Mouse (Mus musculus): ENCODE results near the gene Parp1. TPM values are rescaled to one million over a fixed set of nuclear protein-coding genes. Genes with fewer than 3 reads are reported as not detected.

The Parp1 gene
- polyA plus RNA-seq, 1 experiment from 2014 or later: 128 TPM

DNA sequence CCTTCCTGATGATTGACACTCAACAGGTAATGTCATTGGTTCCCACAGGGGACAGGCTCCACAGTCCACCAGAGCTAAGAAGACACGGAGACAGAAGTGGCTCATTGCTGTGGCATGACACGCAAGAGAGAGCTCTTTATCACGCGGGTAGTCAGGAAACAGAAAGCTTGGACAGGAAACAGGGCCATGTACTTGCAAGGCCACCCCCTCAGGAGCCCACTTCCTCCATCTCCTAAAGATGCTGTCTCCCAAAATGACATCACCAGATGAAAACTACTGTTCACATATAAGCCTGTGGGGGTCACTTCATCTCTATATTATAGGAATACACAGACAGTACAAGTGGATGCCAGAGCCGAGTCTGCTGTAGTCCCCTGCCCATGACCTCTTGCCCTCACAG is 32.0 kb upstream of the Parp1 start:
- H3K9ac ChIP-seq (replicated peaks; ENCODE audit: low read depth, low read length): no peak overlapping the region
- no peak overlapping the region for H3K4me2 ChIP-seq (replicated peaks; ENCODE audit: low read depth, low read length)
- no peaks in the 10 kb centered on the region for H3K36me3 ChIP-seq (ENCODE audit: control insufficient read depth, insufficient read depth, low read length)
- H3K27me3 ChIP-seq (ENCODE audit: control insufficient read depth, insufficient read depth, low read length): no peaks in the 10 kb centered on the region
- no peak for ATAC-seq (ENCODE audit: insufficient number of reproducible peaks, insufficient read depth, low FRiP score, low read depth)
- H3K4me1 ChIP-seq (ENCODE audit: control insufficient read depth, insufficient read depth, low read length): no peaks in the 10 kb centered on the region; the same call in 1 of the 2 replicates
- peaks cover 5% of the 10 kb centered on the region; the same call in 1 of the 2 replicates for H3K9me3 ChIP-seq (ENCODE audit: control insufficient read depth, low read depth, low read length)
- H3K4me3 ChIP-seq (ENCODE audit: low read depth, low read length): no peak overlapping the region
- H3K27ac ChIP-seq (ENCODE audit: low read length): no peak overlapping the region
- 54% methylated on average over 5 of the region's 5 CpGs for WGBS

DNA sequence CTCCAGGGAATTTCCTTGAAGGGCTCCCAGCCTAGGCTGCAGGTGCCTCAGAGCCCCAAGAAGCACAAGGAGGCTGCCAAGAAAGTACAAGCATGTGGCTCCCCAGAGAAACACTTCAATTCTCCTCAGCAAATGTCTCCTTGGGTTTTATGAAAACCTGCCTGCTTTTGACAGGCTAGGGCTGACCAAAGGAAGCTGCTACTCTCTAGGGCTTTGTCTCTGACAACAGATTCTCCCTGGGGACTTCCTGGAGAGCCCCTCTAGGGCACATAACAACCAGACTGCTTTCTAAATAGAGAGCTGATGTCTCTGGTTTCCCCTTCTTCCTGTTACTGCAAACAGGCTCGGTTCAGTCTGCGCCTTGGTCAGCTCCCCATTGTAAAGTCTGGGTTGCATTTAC is 27.5 kb upstream of the Parp1 start:
- Histone ChIP-seq H3K27me3 (ENCODE audit: control insufficient read depth, insufficient read depth, low read length) (no peaks in the 10 kb centered on the region), H3K4me1 (ENCODE audit: control insufficient read depth, insufficient read depth, low read length) (no peaks in the 10 kb centered on the region; the same call in 1 of the 2 replicates), H3K9me3 (ENCODE audit: control insufficient read depth, low read depth, low read length) (no peaks in the 10 kb centered on the region; the same call in 1 of the 2 replicates), H3K9ac (replicated peaks; ENCODE audit: low read depth, low read length) (no peak overlapping the region), H3K4me3 (ENCODE audit: low read depth, low read length) (no peak overlapping the region), H3K27ac (ENCODE audit: low read length) (peak overlapping the region; percentile 29; the same call in 1 of the 2 replicates), H3K36me3 (ENCODE audit: control insufficient read depth, insufficient read depth, low read length) (no peaks in the 10 kb centered on the region), H3K4me2 (replicated peaks; ENCODE audit: low read depth, low read length) (no peak overlapping the region)
- no peak for ATAC-seq (ENCODE audit: insufficient number of reproducible peaks, insufficient read depth, low FRiP score, low read depth)
- 35% methylated on average over 2 of the region's 2 CpGs for WGBS

DNA sequence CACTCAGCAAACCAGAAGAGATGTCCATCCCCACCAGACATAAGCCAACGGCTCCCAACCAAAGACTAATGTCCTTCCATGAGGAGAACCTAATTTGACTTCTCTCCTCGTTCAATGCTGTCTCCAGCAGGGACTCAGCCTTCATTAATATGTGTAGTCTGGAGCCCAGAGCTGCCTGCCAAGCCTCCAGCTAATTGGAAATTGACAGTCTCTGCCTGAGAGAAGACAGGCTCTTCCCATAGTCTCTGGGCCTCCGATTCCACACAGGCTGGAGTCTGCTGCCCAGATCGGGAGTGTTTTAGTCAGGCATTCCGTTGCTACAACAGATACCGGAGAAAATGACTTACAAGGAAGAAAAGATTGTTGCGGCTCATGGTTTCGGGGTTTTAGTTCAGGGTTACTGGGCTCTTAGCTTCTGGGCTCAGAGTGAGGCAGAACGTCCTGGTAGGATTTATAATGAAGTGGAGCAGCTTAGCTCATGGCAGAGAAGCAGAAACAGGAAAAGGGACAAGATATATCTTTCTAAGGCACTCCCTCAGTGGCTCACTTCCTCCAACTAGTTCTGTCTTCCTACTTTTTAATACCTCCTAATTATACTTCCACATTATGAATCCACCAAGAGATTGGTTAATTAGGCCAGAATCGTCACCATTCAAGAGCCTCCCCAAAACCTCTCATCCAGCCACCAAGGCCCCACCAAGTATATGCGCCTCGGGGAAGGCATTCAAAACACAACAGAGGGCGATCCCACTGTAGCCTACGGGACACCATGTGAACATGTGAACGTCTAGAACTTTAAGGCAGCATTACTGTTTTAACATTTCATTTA is 26.6 kb upstream of the Parp1 start:
- no peaks in the 10 kb centered on the region for H3K27me3 ChIP-seq (ENCODE audit: control insufficient read depth, insufficient read depth, low read length)
- H3K4me1 ChIP-seq (ENCODE audit: control insufficient read depth, insufficient read depth, low read length): no peaks in the 10 kb centered on the region; the same call in 1 of the 2 replicates
- H3K9ac ChIP-seq (replicated peaks; ENCODE audit: low read depth, low read length): no peak overlapping the region
- no peaks in the 10 kb centered on the region; the same call in 1 of the 2 replicates for H3K9me3 ChIP-seq (ENCODE audit: control insufficient read depth, low read depth, low read length)
- no peak overlapping the region for H3K4me2 ChIP-seq (replicated peaks; ENCODE audit: low read depth, low read length)
- 67% methylated on average over 15 of the region's 15 CpGs for WGBS
- no peak for ATAC-seq (ENCODE audit: insufficient number of reproducible peaks, insufficient read depth, low FRiP score, low read depth)
- H3K4me3 ChIP-seq (ENCODE audit: low read depth, low read length): no peak overlapping the region
- H3K36me3 ChIP-seq (ENCODE audit: control insufficient read depth, insufficient read depth, low read length): no peaks in the 10 kb centered on the region
- peak overlapping the region; percentile 29; the same call in 1 of the 2 replicates for H3K27ac ChIP-seq (ENCODE audit: low read length)

DNA sequence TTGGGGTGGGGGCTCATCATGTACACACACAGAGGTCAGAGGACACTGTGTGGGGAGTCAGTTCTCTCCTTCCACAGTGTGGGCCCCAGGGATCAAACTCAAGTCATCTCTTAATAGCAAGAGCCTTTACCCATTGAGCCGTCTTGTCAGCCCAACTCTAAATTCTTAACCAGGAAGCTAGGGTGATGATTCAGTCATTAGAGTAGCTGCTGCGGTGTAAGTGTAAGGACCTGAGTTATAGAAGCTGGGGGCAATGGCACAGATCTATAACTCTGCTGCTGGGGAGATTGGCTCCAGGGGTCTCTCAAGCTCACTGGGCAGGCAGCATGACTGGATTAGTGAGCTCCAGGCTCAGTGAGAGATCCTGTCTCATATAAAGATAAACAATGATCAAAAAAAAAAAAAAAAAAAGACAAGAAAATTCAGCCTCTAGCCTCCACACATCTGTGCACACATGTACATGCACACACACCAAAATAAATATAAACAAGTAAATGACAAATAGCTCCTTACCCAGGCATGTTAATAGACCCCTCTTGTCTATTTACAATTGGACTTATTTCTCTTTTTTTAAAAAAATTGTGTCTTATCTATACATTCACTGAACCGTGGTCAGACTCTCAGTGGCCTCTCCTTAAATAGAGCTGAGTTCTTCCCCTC is 25.9 kb upstream of the Parp1 start:
- 81% methylated on average over 3 of the region's 3 CpGs for WGBS
- H3K36me3 ChIP-seq (ENCODE audit: control insufficient read depth, insufficient read depth, low read length): no peaks in the 10 kb centered on the region
- H3K4me3 ChIP-seq (ENCODE audit: low read depth, low read length): no peak overlapping the region
- H3K4me1 ChIP-seq (ENCODE audit: control insufficient read depth, insufficient read depth, low read length): no peaks in the 10 kb centered on the region; the same call in 1 of the 2 replicates
- ATAC-seq (ENCODE audit: insufficient number of reproducible peaks, insufficient read depth, low FRiP score, low read depth): no peak
- no peaks in the 10 kb centered on the region for H3K27me3 ChIP-seq (ENCODE audit: control insufficient read depth, insufficient read depth, low read length)
- H3K27ac ChIP-seq (ENCODE audit: low read length): no peak overlapping the region
- H3K9me3 ChIP-seq (ENCODE audit: control insufficient read depth, low read depth, low read length): no peaks in the 10 kb centered on the region; the same call in 1 of the 2 replicates
- H3K4me2 ChIP-seq (replicated peaks; ENCODE audit: low read depth, low read length): no peak overlapping the region
- H3K9ac ChIP-seq (replicated peaks; ENCODE audit: low read depth, low read length): no peak overlapping the region

DNA sequence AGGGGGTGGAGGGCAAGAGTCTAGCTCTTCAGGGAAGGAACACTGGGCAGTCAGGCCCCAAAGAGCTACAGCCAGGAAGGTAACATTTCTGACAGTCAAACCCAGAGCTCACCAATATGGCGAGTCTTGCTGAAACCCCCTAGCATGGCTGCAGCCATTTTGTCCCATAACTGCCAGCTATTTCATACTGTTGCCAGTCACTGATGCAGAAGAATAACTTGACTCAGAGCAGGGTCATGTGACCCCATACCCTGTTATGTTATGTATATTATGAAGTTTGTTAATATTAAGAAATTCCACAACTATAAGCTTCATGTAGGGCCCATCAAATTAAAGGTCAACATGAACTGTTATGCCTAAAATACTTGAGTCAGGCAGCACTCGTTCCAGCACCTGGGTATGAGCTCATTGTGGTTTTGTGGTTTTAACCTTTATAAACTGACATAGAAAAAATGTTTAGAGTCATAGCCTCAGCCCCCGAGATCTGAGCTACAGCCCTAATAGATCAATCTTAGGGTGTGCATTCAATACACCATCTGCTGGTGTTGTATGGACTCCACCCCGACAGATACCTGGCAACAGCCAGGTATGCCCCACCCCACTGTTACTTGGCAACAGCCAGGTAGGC is 22.7 kb upstream of the Parp1 start:
- no peaks in the 10 kb centered on the region for H3K36me3 ChIP-seq (ENCODE audit: control insufficient read depth, insufficient read depth, low read length)
- WGBS: 52% methylated on average over 4 of the region's 4 CpGs
- H3K4me2 ChIP-seq (replicated peaks; ENCODE audit: low read depth, low read length): no peak overlapping the region
- H3K4me1 ChIP-seq (ENCODE audit: control insufficient read depth, insufficient read depth, low read length): peaks cover 4% of the 10 kb centered on the region
- no peak overlapping the region for H3K4me3 ChIP-seq (ENCODE audit: low read depth, low read length)
- no peak for ATAC-seq (ENCODE audit: insufficient number of reproducible peaks, insufficient read depth, low FRiP score, low read depth)
- H3K27ac ChIP-seq (ENCODE audit: low read length): no peak overlapping the region
- no peaks in the 10 kb centered on the region for H3K27me3 ChIP-seq (ENCODE audit: control insufficient read depth, insufficient read depth, low read length)
- no peak overlapping the region for H3K9ac ChIP-seq (replicated peaks; ENCODE audit: low read depth, low read length)
- no peaks in the 10 kb centered on the region; the same call in 1 of the 2 replicates for H3K9me3 ChIP-seq (ENCODE audit: control insufficient read depth, low read depth, low read length)

DNA sequence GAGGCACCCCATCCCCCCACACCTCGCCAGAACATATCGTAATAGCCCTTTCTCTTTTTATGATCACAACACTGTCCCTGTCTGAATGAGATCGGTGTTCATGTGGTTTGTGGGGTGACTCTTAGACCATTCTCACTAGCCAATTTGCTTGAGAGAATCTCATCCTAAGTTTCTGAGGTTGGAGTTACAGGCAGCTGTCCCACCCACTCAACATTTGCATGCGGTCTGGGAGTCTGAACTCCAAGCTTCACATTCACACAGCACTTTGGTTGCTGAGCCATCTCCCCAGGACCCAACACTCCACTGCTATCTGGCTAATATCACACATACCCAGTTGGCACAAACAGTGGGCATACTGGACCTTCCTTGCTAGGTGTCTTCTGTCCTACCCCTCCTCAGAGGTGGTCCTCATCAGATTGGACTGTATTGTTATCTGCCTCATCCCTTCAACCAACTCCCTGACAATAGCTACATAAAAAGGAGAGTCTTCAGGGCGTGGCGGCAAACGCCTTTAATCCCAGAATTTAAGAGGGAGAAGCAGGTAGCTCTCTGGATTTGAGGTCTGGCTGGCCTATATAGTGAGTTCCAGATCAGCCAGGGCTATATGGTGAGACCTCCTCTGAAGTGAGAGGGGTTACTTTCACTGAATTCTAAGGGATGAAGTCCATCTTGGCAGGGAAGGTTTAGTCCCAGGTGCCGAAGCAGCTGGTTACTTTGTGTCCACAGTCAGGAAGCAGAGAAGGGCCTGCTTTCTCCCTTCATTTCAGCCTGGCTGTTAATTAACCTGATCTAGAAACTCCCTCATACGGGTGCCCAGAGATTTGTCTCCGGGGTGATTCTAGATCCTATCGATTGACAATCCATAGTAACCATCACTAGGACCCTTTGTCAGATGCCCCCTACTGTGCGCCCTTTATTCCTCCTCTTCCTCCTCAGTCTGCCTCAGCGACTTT is 21.6 kb upstream of the Parp1 start:
- no peak overlapping the region for H3K4me2 ChIP-seq (replicated peaks; ENCODE audit: low read depth, low read length)
- H3K36me3 ChIP-seq (ENCODE audit: control insufficient read depth, insufficient read depth, low read length): no peaks in the 10 kb centered on the region
- no peak overlapping the region for H3K4me3 ChIP-seq (ENCODE audit: low read depth, low read length)
- no peaks in the 10 kb centered on the region for H3K27me3 ChIP-seq (ENCODE audit: control insufficient read depth, insufficient read depth, low read length)
- no peak for ATAC-seq (ENCODE audit: insufficient number of reproducible peaks, insufficient read depth, low FRiP score, low read depth)
- H3K9me3 ChIP-seq (ENCODE audit: control insufficient read depth, low read depth, low read length): no peaks in the 10 kb centered on the region; the same call in 1 of the 2 replicates
- peaks cover 4% of the 10 kb centered on the region; the same call in 1 of the 2 replicates for H3K4me1 ChIP-seq (ENCODE audit: control insufficient read depth, insufficient read depth, low read length)
- no peak overlapping the region for H3K9ac ChIP-seq (replicated peaks; ENCODE audit: low read depth, low read length)
- WGBS: 46% methylated on average over 13 of the region's 13 CpGs
- no peak overlapping the region for H3K27ac ChIP-seq (ENCODE audit: low read length)

DNA sequence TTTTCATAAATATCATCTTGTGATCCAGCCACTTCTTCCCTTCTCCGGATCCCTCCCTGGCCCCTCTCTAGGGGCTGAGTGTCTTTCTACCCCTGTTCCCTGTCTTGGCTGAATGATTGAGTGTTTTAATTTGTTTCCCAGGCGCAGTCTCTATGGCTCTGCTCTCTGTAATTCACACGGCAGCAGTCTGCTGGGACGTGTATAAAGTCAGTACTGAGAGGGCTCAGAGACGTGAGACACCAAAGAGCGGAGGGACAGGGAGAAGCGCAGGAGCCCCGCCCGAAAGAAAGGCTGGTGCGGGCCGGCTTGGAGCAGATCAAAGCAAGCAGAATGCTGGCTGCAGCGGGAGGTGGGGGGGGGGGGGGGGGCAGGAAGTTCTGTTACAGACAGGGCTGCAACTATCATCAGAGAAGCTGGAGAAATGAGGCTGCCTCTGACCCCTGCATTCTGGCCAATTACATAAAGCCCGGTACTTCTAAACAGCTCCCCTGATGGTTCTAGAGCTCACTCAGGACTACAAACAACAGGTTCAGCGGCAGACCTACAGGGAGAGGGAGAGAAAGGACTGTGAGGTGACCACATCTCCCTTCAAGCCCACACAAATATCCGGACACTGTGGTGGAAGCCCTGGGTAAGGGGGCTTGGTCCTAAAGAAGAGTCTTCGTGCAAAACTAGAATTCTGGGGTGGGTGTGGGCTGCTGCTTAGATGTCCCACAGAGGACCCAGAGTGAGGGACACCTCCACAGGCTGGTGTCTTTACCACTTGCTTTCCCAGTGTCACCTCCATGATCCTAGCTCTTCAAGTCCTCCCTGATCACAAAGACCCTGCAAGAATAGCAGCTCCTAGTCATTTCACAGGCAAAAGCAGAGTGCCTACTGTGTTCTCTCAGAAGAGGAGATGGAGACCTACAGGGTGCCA is 20.7 kb upstream of the Parp1 start:
- Histone ChIP-seq H3K27me3 (ENCODE audit: control insufficient read depth, insufficient read depth, low read length) (no peaks in the 10 kb centered on the region), H3K36me3 (ENCODE audit: control insufficient read depth, insufficient read depth, low read length) (no peaks in the 10 kb centered on the region), H3K9ac (replicated peaks; ENCODE audit: low read depth, low read length) (no peak overlapping the region), H3K9me3 (ENCODE audit: control insufficient read depth, low read depth, low read length) (no peaks in the 10 kb centered on the region; the same call in 1 of the 2 replicates), H3K4me2 (replicated peaks; ENCODE audit: low read depth, low read length) (peak overlapping the region; percentile 29; the same call in 1 of the 2 replicates), H3K27ac (ENCODE audit: low read length) (no peak overlapping the region), H3K4me1 (ENCODE audit: control insufficient read depth, insufficient read depth, low read length) (peaks cover 4% of the 10 kb centered on the region; the same call in 1 of the 2 replicates), H3K4me3 (ENCODE audit: low read depth, low read length) (no peak overlapping the region)
- WGBS: 3% methylated on average over 16 of the region's 16 CpGs
- peak; percentile 50; the same call in 1 of the 2 replicates for ATAC-seq (ENCODE audit: insufficient number of reproducible peaks, insufficient read depth, low FRiP score, low read depth)

Measured in stomach, embryonic 14.5 days (tissue).